Mouse (Mus musculus) lung, postnatal 0 days (tissue): ENCODE results near the gene Parl.

Source experiments
- CTCF ChIP-seq: IDR thresholded peaks from 2 replicates; pipeline ENCODE4 v1.5.1; 2016; ENCODE audit warnings: antibody characterized with exemption, mild to moderate bottlenecking
- EP300 ChIP-seq: IDR thresholded peaks from 2 replicates; pipeline ENCODE4 v1.6.1; 2016; ENCODE audit warnings: antibody characterized with exemption, mild to moderate bottlenecking, control low read depth

DNA sequence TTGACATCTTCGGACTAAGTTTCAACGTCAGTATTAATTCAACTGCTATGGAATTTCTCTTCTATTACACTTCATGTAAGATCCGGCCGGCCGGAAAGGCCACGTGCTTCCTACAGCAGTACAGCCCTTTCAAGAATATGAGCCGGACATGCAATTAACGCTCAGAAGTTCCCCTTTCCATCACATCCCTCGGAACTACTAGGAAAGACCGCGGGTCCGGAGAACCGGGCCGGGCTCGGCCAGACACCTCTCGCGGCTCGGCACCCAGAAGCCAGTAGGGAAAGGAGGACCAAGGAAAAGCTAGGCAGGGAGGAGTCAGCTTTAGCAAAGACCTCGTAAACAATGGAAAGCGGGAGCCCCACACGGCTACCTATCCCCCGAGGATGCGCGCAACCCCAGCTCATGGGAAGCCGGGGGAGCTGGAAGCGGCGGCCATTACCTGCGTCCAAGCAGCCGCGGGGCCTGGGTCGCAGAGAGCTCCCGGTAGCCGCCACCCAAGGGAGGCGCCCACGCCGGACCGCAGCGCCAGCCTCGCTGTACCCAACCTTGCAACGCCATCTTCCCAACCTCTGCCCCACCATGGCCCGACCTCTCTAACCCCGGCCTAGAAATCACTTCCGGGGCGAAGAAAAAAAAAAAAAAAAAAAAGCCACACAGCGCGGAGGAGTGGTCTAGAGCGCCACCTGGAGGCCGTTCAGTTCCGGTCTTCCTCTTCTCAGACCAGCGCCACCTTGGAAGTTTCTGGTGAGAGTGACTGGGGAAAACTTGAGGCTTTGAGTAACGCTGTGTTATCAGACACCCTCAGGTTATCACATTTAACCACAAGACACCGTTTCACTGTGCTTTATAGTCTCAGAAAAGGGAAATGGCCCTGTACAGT, at the start of gene Parl:
- peak; percentile 95 for TF ChIP-seq CTCF
- peak; percentile 49; the same call in 1 of the 2 replicates for TF ChIP-seq EP300
